Mouse (Mus musculus) neural tube, embryonic 11.5 days (tissue): ENCODE measurements around the gene Gjc1. TPM values are rescaled to one million over a fixed set of nuclear protein-coding genes. Genes with fewer than 3 reads are reported as not detected.
A peak's percentile ranks its signal among the peaks of the same experiment; 100 is the strongest.

Source experiments
- ATAC-seq: fragments of 200-750 bp; cut with Nextera tagmentation; 2 replicates; pipeline ENCODE4 v1.8.0; 2017; ENCODE audit warnings: moderate number of reproducible peaks, mild to moderate bottlenecking, moderate TSS enrichment, moderate library complexity; ENCODE audit not compliant: insufficient read depth, low FRiP score, low TSS enrichment
- DNase-seq: peaks from one replicate; pipeline ENCODE4 v3.0.0-alpha.2; 2015; ENCODE audit warnings: low spot score
- H3K27ac ChIP-seq: fragments of 300-500 bp; sonication (generic); 2 replicates; pipeline ENCODE4 v1.5.1; 2014; ENCODE audit warnings: low read depth, mild to moderate bottlenecking, low read length
- H3K27me3 ChIP-seq: fragments of 300-500 bp; sonication (generic); 2 replicates; pipeline ENCODE4 v1.6.1; 2014; ENCODE audit warnings: mild to moderate bottlenecking, low read length, mixed read lengths; ENCODE audit not compliant: control insufficient read depth, insufficient read depth
- H3K36me3 ChIP-seq: fragments of 300-500 bp; sonication (generic); 2 replicates; pipeline ENCODE4 v1.6.1; 2014; ENCODE audit warnings: mild to moderate bottlenecking, low read length, moderate library complexity, mixed read lengths; ENCODE audit not compliant: control insufficient read depth, insufficient read depth
- H3K4me1 ChIP-seq: fragments of 300-500 bp; sonication (generic); 2 replicates; pipeline ENCODE4 v1.6.1; 2014; ENCODE audit warnings: low read length, mixed read lengths; ENCODE audit not compliant: control insufficient read depth, insufficient read depth
- H3K4me2 ChIP-seq: fragments of 300-500 bp; sonication (generic); 2 replicates; pipeline ENCODE4 v1.6.1; 2014; ENCODE audit warnings: low read depth, mild to moderate bottlenecking, moderate library complexity
- H3K4me3 ChIP-seq: fragments of 300-500 bp; sonication (generic); 2 replicates; pipeline ENCODE4 v1.5.1; 2014; ENCODE audit warnings: low read depth, low read length
- H3K9ac ChIP-seq: fragments of 300-500 bp; sonication (generic); 2 replicates; pipeline ENCODE4 v1.6.1; 2014; ENCODE audit warnings: mild to moderate bottlenecking, low read length
- H3K9me3 ChIP-seq: fragments of 300-500 bp; sonication (generic); 2 replicates; pipeline ENCODE4 v1.6.1; 2016; ENCODE audit warnings: low read length; ENCODE audit not compliant: control insufficient read depth
- WGBS: fragments of 180-500 bp; shearing (Covaris S2); extraction: QIAGEN DNeasy Blood & Tissue Kit; methylation state at CpG from one replicate; pipeline ENCODE4 v1.1.7; 2014; 5-methylcytosine and 5-hydroxymethylcytosine counted together
- polyA plus RNA-seq: library from polyadenylated mRNA; unstranded; fragments of >200 nt; fragmentation: Nextera tagmentation; extraction: Ambion mirVana; gene quantifications from 2 replicates; pipeline ENCODE4 v1.2.1, GENCODE M21; 2014

Gjc1 gene
- polyA plus RNA-seq, 1 experiment from 2014 or later: 78.5 TPM

- Histone ChIP-seq H3K36me3 (no peaks in the 10 kb centered on the region), H3K9me3 (no peaks in the 10 kb centered on the region), H3K9ac (peak overlapping the region; percentile 22; the same call in 1 of the 2 replicates), H3K27me3 (no peaks in the 10 kb centered on the region), H3K27ac (no peak overlapping the region), H3K4me3 (no peak overlapping the region), H3K4me2 (no peak overlapping the region), H3K4me1 (peaks cover 35% of the 10 kb centered on the region)
- DNase-seq (no peak), ATAC-seq (no peak)
- WGBS: 31% methylated on average over 16 of the region's 16 CpGs
Observed at GRCm38 (mm10) chr11:102771916-102772714, 47.4 kb downstream of the Gjc1 start.

GRCm38 (mm10) chr11:102770662-102771435 lies 48.7 kb downstream of the Gjc1 start:
- Histone ChIP-seq H3K27ac (no peak overlapping the region), H3K9me3 (no peaks in the 10 kb centered on the region), H3K27me3 (no peaks in the 10 kb centered on the region), H3K4me2 (no peak overlapping the region), H3K9ac (no peak overlapping the region), H3K4me3 (no peak overlapping the region), H3K4me1 (peaks cover 35% of the 10 kb centered on the region), H3K36me3 (no peaks in the 10 kb centered on the region)
- DNase-seq (no peak), ATAC-seq (no peak)
- WGBS: 36% methylated on average over 15 of the region's 15 CpGs

DNA sequence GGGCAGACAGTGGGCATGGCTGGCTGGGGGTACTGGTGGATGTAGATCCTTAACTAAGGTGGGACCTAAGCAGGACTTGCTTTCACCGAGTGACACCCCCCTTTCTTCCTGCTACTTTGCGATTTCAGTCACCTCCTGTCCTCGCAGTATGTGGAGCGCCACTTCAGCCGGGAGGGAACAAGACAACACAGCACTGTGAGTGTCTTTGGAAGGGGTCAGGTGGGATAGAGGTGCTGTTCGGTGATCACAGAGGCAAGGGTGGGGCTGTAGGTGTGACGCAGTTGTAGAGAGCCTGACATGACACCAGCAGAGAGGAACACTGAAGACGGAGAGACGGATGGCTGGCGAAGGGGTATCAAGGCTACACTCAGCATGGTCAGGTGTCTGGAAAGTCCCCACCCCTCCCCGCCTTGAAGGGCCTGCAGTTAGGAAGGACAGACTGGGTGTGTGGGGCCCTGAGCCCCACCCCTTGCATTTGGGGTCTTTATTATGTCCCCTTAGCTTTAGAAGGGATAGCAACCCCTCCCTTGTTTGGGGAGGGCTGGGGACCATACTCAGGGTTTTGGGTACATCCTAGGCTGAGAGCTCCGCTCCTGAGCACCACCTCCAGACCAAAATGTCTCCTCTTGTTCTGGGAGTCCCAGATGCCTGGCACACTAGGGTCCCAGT lies 49.4 kb downstream of the Gjc1 start:
- no peak for ATAC-seq
- Histone ChIP-seq H3K36me3 (no peaks in the 10 kb centered on the region), H3K4me1 (peaks cover 34% of the 10 kb centered on the region), H3K27me3 (no peaks in the 10 kb centered on the region), H3K9ac (no peak overlapping the region), H3K9me3 (no peaks in the 10 kb centered on the region), H3K27ac (no peak overlapping the region), H3K4me2 (no peak overlapping the region), H3K4me3 (no peak overlapping the region)
- DNase-seq: no peak
- 84% methylated on average over 12 of the region's 12 CpGs for WGBS

DNA sequence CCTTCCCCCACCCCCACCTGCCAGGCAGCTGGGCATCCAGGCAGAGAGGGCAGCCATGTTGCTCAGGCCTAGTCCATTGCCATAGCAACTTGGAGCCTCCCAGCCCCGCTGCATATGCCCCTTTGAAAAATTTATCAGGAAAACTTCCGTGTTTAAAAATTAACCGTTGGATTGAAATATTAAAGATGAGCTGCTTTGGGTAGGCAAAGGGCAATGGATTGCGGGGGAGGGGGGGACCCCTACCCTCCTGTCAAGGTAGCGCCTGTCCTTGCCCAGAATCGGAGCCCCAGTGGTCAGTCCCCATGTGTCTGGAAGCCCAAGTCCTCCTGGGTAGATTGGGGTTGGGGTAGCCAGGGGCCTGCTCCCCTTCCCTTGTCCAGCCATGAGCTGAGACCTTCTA lies 50.4 kb downstream of the Gjc1 start:
- Histone ChIP-seq H3K9ac (no peak overlapping the region), H3K27me3 (no peaks in the 10 kb centered on the region), H3K4me3 (no peak overlapping the region), H3K4me2 (no peak overlapping the region), H3K36me3 (no peaks in the 10 kb centered on the region), H3K4me1 (peaks cover 29% of the 10 kb centered on the region), H3K27ac (no peak overlapping the region), H3K9me3 (no peaks in the 10 kb centered on the region)
- WGBS: 85% methylated on average over 6 of the region's 6 CpGs
- ATAC-seq: no peak
- DNase-seq: no peak

- peaks cover 3% of the 10 kb centered on the region; the same call in 1 of the 2 replicates for H3K27me3 ChIP-seq
Observed at GRCm38 (mm10) chr11:102767055-102767670, 52.3 kb downstream of the Gjc1 start.

GRCm38 (mm10) chr11:102765416-102765815 lies 54.1 kb downstream of the Gjc1 start:
- Histone ChIP-seq H3K4me3 (no peak overlapping the region), H3K9ac (no peak overlapping the region), H3K4me2 (no peak overlapping the region), H3K27me3 (peaks cover 8% of the 10 kb centered on the region; the same call in 1 of the 2 replicates), H3K9me3 (no peaks in the 10 kb centered on the region), H3K4me1 (peaks cover 14% of the 10 kb centered on the region), H3K36me3 (no peaks in the 10 kb centered on the region), H3K27ac (no peak overlapping the region)
- WGBS: 86% methylated on average over 5 of the region's 5 CpGs
- ATAC-seq (no peak), DNase-seq (no peak)

More at GRCm38 (mm10) chr11:102767055-102767670, 52.3 kb downstream of the Gjc1 start:
- WGBS: 73% methylated on average over 6 of the region's 6 CpGs
- no peak for ATAC-seq
- no peak overlapping the region for H3K4me2 ChIP-seq
- no peak for DNase-seq
- H3K4me1 ChIP-seq: peaks cover 24% of the 10 kb centered on the region
- no peaks in the 10 kb centered on the region for H3K36me3 ChIP-seq
- no peak overlapping the region for H3K4me3 ChIP-seq
- no peak overlapping the region for H3K9ac ChIP-seq
- H3K27ac ChIP-seq: no peak overlapping the region
- no peaks in the 10 kb centered on the region for H3K9me3 ChIP-seq

DNA sequence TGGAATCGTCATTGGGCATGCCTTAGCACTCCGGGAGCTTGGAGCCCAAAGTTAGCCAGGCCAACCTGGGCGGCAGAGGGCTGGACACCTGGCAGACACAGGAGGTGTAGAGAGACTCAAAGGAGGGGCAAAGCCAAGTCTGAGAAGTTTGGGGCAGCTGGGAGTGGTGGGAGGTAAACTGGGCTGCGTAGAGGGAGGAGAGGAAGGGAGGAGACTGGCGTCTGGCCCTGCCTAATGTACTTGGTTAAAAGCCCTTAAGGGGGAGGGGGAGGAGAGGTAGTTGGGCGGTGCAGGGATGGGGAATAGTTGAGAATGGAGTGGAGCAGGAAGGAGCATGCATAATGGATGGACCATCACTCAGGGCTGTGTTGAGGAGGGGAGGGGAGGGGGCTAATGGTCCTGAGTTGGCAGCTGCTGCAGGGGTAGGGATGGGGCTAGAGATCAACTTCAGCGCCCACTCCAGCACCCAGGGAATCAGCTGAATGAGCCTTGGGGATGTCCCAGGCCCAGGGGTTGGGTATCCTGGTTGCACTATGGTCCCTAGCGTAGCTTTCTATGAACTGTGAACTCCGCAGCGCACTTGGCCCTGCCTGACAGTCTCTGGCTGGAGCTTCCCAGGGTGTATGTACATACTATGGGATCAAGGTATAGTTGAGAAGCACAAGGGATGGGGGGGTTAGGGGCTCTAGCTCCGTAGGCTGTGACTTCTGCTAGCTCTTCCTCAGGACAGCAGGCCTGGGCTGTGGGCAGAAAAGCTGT lies 56.3 kb downstream of the Gjc1 start:
- no peaks in the 10 kb centered on the region for H3K9me3 ChIP-seq
- ATAC-seq (peak; percentile 46; the same call in 1 of the 2 replicates), DNase-seq (peak; percentile 55)
- H3K4me3 ChIP-seq: no peak overlapping the region
- WGBS: 49% methylated on average over 11 of the region's 11 CpGs
- H3K4me2 ChIP-seq: peak overlapping the region; percentile 97; the same call in 1 of the 2 replicates
- H3K36me3 ChIP-seq: no peaks in the 10 kb centered on the region
- H3K27ac ChIP-seq: no peak overlapping the region
- H3K27me3 ChIP-seq: peaks cover 14% of the 10 kb centered on the region; the same call in 1 of the 2 replicates
- peaks cover 13% of the 10 kb centered on the region for H3K4me1 ChIP-seq
- H3K9ac ChIP-seq: no peak overlapping the region

- Histone ChIP-seq H3K9ac (peak overlapping the region; percentile 72), H3K27ac (no peak overlapping the region; the same call in 1 of the 2 replicates), H3K27me3 (peaks cover 14% of the 10 kb centered on the region; the same call in 1 of the 2 replicates), H3K36me3 (no peaks in the 10 kb centered on the region), H3K4me3 (peak overlapping the region; percentile 58), H3K4me2 (peak overlapping the region; percentile 97), H3K9me3 (no peaks in the 10 kb centered on the region), H3K4me1 (peaks cover 13% of the 10 kb centered on the region)
- DNase-seq (no peak), ATAC-seq (no peak)
- 3% methylated on average over 15 of the region's 15 CpGs for WGBS
Observed at GRCm38 (mm10) chr11:102762248-102762647, 57.3 kb downstream of the Gjc1 start.
